Mouse (Mus musculus) 3T3-L1 (cell line): ENCODE results near the gene 0610030E20Rik.

ENCODE experiments used
- DNase-seq: peaks from one replicate; pipeline ENCODE4 v3.0.0-alpha.2; 2015; ENCODE audit warnings: low read depth, low spot score

Gene 0610030E20Rik

GRCm38 (mm10) chr6:72348411-72348810, 1.3 kb downstream of the 0610030E20Rik start:
- DNase-seq: no peak

GRCm38 (mm10) chr6:72350214-72350613, 3.1 kb downstream of the 0610030E20Rik start:
- no peak for DNase-seq

DNA sequence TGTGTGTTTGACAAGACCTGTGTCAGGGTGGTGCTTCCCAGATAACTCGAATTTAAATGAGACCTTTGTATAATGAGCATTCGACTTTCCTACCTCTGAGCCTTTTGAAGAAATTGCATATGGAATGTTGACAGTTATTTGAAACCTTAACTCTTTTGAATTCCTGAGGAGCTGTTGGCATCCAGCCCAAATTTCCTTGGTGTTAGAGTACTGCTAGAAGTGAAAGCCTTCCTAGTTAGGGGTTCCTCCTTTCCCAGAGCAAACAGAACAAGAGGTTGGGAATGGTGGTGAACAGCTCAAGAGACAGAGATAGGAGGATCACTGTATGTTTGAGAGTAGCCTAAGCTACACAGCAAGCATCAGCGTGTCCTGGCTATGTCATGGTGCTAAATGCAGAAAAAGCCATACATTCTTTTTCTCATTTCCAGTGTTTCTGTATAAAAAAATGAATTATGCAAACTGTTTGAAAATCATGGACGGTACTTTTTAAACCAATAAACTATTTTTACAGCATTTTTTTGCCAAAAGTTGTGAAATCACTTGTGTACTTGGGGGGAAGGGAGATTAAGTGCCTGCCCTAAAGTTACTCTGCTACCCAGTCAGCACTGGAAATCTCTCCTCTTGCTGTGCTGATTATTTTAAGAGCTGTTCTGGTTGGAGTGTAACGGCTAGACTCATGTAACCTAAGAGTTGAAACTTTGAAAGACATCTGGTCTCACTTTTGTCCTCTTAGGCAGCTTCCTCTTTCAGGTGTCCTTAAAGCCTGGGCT, 5.7 kb downstream of the 0610030E20Rik start:
- DNase-seq: peak; percentile 65

DNA sequence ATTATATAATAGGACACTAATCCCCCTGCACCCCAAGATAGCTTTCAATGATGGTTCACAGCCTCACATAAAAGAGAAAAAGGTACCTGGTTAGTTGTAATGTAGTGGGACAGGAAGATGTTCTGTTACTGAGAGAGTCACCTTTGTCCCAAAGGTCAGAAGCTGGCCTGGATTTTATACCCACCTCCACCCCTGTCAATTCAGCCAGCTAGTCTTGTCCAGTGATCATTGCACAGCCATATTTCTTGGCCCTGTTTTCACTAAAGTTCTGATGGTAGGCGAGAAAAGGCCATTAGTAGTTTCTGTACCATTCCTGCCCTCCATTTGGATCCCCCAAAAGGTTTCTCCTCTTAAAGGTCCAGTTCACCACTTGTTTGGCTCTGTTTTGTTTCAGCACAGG, 6.9 kb downstream of the 0610030E20Rik start:
- no peak for DNase-seq

- DNase-seq: peak; percentile 73
Measured at GRCm38 (mm10) chr6:72355066-72355911, 8.2 kb downstream of the 0610030E20Rik start, which contains the start of gene Tmem150a. TSS of gene Tmem150a (plus strand) at chr6:72355447.

DNA sequence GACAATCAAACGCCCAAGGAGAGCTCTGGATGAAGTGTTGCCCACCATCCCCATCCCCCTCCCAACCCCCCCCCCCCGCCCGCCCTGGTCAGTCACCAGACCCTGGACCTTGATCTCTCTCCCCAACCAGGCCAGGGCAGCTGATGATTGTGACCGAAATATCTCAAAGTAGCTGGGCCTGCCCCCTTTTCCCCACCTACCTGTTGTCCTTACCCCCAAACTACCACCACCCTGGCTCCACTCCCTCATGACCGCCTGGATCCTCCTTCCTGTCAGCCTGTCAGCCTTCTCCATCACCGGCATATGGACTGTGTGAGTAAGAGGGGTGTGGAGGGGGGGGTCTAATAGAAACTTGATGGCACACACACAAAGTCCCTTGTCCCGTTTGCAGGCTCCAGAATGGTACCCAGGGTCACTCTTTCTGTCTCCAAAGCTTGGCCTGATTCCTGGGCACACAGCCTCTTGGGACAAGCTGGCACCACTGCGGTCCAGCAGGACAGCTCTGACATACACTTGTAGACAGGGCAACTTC, 8.9 kb downstream of the 0610030E20Rik start:
- peak; percentile 15 for DNase-seq

DNA sequence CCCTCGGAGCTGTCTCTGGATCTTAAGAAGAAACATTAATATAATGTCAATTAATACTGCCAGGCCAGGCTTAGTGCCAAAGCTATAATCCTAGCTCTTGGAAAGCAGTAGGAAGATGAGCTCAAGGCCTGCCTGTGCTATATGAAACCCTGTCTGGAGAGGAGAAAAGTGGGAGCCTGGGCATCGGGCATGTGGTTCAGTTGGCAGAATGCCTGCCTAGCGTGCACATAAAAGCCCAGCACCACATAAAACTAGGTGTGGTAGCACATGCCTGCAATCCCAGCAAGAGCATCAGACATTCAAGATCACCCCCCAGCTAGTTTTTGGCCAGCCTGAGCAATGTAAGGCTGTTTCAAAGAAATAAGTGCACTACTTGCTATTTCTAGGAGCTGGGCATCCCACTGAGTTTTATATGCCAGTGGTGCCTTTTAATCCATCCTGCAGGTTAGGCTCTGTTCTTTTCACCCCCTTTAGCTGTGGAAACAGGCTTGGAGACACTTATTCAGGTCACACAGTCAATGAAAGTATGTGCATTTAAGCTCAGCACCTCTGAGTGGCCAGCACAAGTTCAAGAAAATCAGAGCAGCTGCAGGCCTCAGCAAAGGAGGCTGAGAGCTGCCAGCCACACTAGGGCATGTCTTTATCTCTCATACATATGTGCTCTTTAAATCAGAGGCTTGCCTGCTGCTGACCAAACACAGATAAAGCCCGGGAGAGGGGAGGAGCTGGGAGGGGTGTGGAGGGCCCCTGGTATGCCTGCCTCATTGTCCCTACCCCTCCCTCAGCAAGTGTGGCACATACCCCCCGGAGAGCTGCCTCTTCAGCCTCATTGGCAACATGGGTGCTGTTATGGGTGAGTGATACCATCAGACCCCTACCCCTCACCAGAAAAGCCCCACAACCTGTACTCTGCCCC, 10.3 kb downstream of the 0610030E20Rik start:
- DNase-seq: peak; percentile 14

DNA sequence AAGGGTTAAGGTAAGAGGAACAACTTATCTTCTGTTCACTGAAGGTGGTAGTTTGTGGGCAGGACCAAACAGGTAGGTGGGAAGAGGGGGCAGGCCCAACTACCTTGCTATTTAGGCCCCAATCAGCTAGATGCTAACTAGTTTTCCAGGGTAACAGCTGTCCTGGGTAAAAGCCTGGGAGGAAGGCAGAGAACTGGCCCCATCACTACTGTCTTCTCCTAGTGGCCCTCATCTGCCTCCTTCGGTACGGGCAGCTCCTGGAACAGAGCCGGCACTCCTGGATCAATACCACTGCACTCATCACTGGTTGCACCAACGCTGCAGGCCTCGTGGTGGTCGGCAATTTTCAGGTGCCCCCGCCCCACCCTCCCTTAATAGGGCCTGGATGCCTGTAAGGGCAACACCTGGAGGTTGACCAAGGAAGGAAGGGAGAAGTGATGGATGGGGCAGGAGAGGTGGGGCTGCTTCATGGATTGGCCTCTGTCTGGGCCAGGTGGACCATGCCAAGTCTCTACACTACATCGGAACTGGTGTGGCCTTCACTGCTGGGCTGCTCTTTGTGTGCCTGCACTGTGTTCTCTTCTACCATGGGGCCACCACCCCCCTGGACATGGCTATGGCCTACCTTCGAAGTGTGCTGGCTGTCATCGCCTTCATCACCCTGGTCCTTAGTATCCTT, 11.1 kb downstream of the 0610030E20Rik start:
- DNase-seq: no peak

DNA sequence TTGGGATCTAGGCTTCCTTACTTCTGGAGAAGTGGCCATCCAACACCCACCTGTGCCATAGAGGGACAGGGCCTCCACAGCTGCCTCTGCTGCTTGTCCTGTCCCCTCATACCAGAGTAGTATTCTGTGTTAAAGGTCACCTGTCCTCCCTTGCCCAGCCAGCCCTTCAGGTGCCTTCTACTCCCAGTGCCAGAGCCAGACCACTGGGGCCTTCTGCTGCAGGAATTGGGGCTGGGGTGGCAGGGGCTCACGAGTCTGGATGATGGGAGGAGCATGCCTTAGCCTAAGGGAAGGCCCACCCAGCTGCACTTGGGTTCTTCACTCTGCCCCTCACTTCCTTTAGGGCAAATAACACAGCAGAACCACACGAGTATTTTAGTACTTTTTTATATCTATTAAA, 12.2 kb downstream of the 0610030E20Rik start:
- DNase-seq: no peak

GRCm38 (mm10) chr6:72359891-72360598, 12.9 kb downstream of the 0610030E20Rik start:
- DNase-seq: no peak

- no peak for DNase-seq
Measured at GRCm38 (mm10) chr6:72360599-72360935, 13.4 kb downstream of the 0610030E20Rik start.

DNA sequence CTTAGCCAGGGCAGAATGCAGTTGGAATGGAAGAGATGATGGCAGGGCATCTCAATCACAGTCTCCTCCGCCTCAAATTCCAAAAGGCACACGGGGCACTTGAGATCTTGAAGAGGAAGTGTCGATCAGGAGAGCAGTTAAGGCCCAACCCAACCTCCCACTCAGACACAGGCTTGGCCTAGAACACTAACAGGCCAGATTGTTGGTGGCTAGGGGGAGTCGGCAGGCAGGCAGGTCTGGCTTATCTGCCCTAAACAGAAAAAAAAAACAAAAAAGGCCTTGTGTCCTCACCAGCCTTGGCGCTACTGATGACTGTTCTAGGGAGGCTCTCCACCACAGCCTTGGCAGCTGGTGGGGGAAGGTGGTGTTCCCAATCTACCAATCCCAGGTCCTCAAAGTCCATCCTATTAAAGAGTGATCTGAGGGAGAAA, 14.0 kb downstream of the 0610030E20Rik start:
- DNase-seq: peak; percentile 66

- peak; percentile 100 for DNase-seq
Measured at GRCm38 (mm10) chr6:72362132-72363028, 15.3 kb downstream of the 0610030E20Rik start.

DNA sequence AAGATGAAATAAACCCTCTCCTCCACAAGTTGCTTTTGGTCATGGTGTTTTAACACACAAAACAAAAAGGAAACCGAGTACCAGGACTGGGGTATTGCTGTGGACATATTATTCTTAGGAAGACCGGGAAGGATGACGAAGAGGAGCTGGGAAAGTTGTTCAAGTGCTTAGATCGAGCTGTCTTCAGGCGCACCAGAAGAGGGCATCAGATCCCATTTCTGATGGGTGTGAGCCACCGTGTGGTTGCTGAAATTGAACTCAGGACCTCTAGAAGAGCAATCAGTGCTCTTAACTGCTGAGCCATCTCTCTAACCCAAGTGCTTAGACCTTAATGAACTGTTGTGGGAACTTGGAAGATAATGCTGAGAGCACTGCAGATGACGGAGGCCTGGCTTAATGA, 16.9 kb downstream of the 0610030E20Rik start:
- peak; percentile 59 for DNase-seq

DNA sequence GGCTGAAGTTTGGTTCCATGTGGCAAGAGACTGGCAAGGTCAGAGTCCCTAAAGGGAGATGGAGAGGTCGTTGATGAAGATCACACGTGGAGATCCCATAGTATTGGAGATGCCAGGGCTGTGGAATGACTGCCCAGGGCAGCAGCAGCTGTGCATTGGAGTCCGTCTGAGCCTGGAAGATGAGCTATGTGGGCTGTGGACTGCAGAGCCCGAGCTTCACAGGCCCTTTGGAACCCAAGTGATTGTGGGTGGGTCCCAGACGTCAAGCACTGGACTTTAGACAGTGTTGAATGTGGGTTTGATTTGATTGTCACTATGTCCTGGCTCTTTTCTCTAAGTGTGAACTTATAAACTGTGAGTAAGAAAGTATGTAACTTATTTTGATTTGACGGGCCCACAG, 17.9 kb downstream of the 0610030E20Rik start:
- DNase-seq: no peak

- DNase-seq: no peak
Measured at GRCm38 (mm10) chr6:72366304-72366703, 19.2 kb downstream of the 0610030E20Rik start.

DNA sequence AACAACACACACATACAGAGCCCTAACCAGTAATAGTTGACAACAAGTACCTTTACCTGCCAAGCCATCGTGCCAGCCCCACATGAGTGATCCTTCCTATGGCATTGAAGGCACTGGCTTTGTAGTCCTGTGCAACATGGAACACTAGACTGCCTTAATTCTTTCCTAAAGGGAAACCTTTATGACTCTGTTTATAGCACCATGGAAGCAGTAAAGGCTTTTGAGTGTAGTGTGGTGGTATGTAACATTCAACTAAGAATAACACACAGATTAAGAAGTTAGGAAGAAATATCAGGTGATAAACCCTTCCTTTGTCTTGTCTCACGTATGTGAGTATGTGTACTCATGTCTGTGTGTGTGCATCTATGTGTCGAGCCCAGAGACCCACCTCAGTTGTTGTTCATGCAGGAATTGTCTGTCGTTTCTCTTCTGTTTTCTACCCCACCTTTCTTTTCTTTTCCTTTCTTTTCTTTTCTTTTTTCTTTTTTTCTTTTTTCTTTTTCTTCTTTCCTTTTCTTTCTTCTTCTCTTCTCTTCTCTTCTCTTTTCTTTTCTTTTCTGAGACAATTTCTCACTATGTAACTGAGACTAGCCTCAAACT, 19.8 kb downstream of the 0610030E20Rik start, which contains the start of gene Rnf181:
Gene Rnf181, minus strand, starts transcription at position 113 of the 600 bp plus-strand sequence.
- DNase-seq: no peak

- DNase-seq: no peak
Measured at GRCm38 (mm10) chr6:72367460-72367974, 20.4 kb downstream of the 0610030E20Rik start.
